Mouse (Mus musculus): ENCODE measurements around the gene Dcp1a. TPM values are rescaled to one million over a fixed set of nuclear protein-coding genes. Genes with fewer than 3 reads are reported as not detected.
"Not testable (repeated sequence)": the region's sequence is repeated elsewhere in the genome, so short reads cannot be mapped to it uniquely, and the experiment has no call there.

Gene Dcp1a
- total RNA-seq, 2 experiments from 2014 or later = 29.3 to 35.8 TPM

- DNase-seq (ENCODE audit: low spot score in 2 of 2) = no peak
Measured at GRCm38 (mm10) chr14:30515931-30516723, 36.8 kb downstream of the Dcp1a start.

- DNase-seq (ENCODE audit: low spot score in 2 of 2) = no peak
Measured at GRCm38 (mm10) chr14:30519323-30519722, 40.0 kb downstream of the Dcp1a start.

GRCm38 (mm10) chr14:30523356-30523755 lies 44.0 kb downstream of the Dcp1a start:
- DNase-seq (ENCODE audit: low spot score in 2 of 2) = no peak

- DNase-seq (ENCODE audit: low spot score in 2 of 2) = no peak
Measured at GRCm38 (mm10) chr14:30528392-30528791, 49.1 kb downstream of the Dcp1a start.

- no peak for DNase-seq (ENCODE audit: low spot score in 2 of 2)
Measured at GRCm38 (mm10) chr14:30528961-30529360, 49.6 kb downstream of the Dcp1a start.

GRCm38 (mm10) chr14:30529454-30529853 lies 50.1 kb downstream of the Dcp1a start:
- DNase-seq (ENCODE audit: low spot score in 2 of 2) = no peak

- no peak for DNase-seq (ENCODE audit: low spot score in 2 of 2)
Measured at GRCm38 (mm10) chr14:30530726-30531269, 51.5 kb downstream of the Dcp1a start.

GRCm38 (mm10) chr14:30531431-30531830 lies 52.1 kb downstream of the Dcp1a start:
- DNase-seq (ENCODE audit: low spot score in 2 of 2) = no peak

GRCm38 (mm10) chr14:30531896-30532295 lies 52.6 kb downstream of the Dcp1a start:
- no peak for DNase-seq (ENCODE audit: low spot score in 2 of 2)

GRCm38 (mm10) chr14:30533780-30534450 lies 54.6 kb downstream of the Dcp1a start:
- no peak for DNase-seq (ENCODE audit: low spot score in 2 of 2)

- DNase-seq (ENCODE audit: low spot score in 2 of 2) = peak in 1 of 2 experiments; percentile 72
Measured at GRCm38 (mm10) chr14:30541541-30541940, 62.2 kb downstream of the Dcp1a start.

GRCm38 (mm10) chr14:30543331-30543730 lies 64.0 kb downstream of the Dcp1a start:
- not testable (repeated sequence) for DNase-seq (ENCODE audit: low spot score in 2 of 2)

- peak in 1 of 2 experiments; percentile 53 for DNase-seq (ENCODE audit: low spot score in 2 of 2)
Measured at GRCm38 (mm10) chr14:30548131-30548720, 68.9 kb downstream of the Dcp1a start, which contains the start of gene Tkt. TSS of gene Tkt (plus strand) at chr14:30548359.

- DNase-seq (ENCODE audit: low spot score in 2 of 2) = peak; percentile 95 to 98
Measured at GRCm38 (mm10) chr14:30548965-30549776, 69.8 kb downstream of the Dcp1a start.

GRCm38 (mm10) chr14:30549777-30550149 lies 70.4 kb downstream of the Dcp1a start:
- no peak for DNase-seq (ENCODE audit: low spot score in 2 of 2)

- DNase-seq (ENCODE audit: low spot score in 2 of 2) = no peak
Measured at GRCm38 (mm10) chr14:30550232-30551070, 71.1 kb downstream of the Dcp1a start.

- no peak for DNase-seq (ENCODE audit: low spot score in 2 of 2)
Measured at GRCm38 (mm10) chr14:30551509-30551908, 72.2 kb downstream of the Dcp1a start.

- no peak for DNase-seq (ENCODE audit: low spot score in 2 of 2)
Measured at GRCm38 (mm10) chr14:30551981-30552380, 72.6 kb downstream of the Dcp1a start.

GRCm38 (mm10) chr14:30553185-30553584 lies 73.8 kb downstream of the Dcp1a start:
- DNase-seq (ENCODE audit: low spot score in 2 of 2) = no peak

GRCm38 (mm10) chr14:30556651-30557050 lies 77.3 kb downstream of the Dcp1a start:
- no peak for DNase-seq (ENCODE audit: low spot score in 2 of 2)
